Mouse (Mus musculus): Measurements from ENCODE around the gene Npdc1.

GRCm38 (mm10) chr2:25441067-25441466 lies 41.9 kb downstream of the Npdc1 start:
- TF ChIP-seq TAL1 (IDR thresholded peaks at IDR 0.05; ENCODE audit: low read length) (no peak), GATA1 (IDR thresholded peaks at IDR 0.05; ENCODE audit: low read length) (no peak)
